Mouse (Mus musculus) midbrain, embryonic 16.5 days (tissue): ENCODE data around the gene Atic. TPM values are rescaled to one million over a fixed set of nuclear protein-coding genes. Genes with fewer than 3 reads are reported as not detected.

ENCODE experiments used
- ATAC-seq: fragments of 200-750 bp; cut with Nextera tagmentation; 2 replicates; pipeline ENCODE4 v1.8.0; 2017; ENCODE audit warnings: moderate TSS enrichment
- H3K27ac ChIP-seq: fragments of 300-500 bp; sonication (generic); 2 replicates; pipeline ENCODE4 v1.5.1; 2014; ENCODE audit warnings: mild to moderate bottlenecking, low read length, mixed read lengths
- H3K27me3 ChIP-seq: fragments of 300-500 bp; sonication (generic); 2 replicates; pipeline ENCODE4 v1.6.1; 2014; ENCODE audit warnings: low read depth, low read length, mixed read lengths; ENCODE audit not compliant: control insufficient read depth, insufficient read depth
- H3K36me3 ChIP-seq: fragments of 300-500 bp; sonication (generic); 2 replicates; pipeline ENCODE4 v1.6.1; 2014; ENCODE audit warnings: mild to moderate bottlenecking, low read length, moderate library complexity, mixed read lengths; ENCODE audit not compliant: control insufficient read depth, insufficient read depth
- H3K4me1 ChIP-seq: fragments of 300-500 bp; sonication (generic); 2 replicates; pipeline ENCODE4 v1.6.1; 2014; ENCODE audit warnings: mild to moderate bottlenecking, low read length, mixed read lengths; ENCODE audit not compliant: control insufficient read depth, insufficient read depth
- H3K4me2 ChIP-seq: fragments of 300-500 bp; sonication (generic); 2 replicates; pipeline ENCODE4 v1.6.1; 2014; ENCODE audit warnings: mild to moderate bottlenecking, low read length, mixed read lengths
- H3K4me3 ChIP-seq: fragments of 300-500 bp; sonication (generic); 2 replicates; pipeline ENCODE4 v1.5.1; 2014; ENCODE audit warnings: low read depth, mild to moderate bottlenecking, low read length, moderate library complexity, mixed read lengths
- H3K9ac ChIP-seq: fragments of 300-500 bp; sonication (generic); 2 replicates; pipeline ENCODE4 v1.6.1; 2014; ENCODE audit warnings: low read depth, low read length, mixed read lengths
- H3K9me3 ChIP-seq: fragments of 300-500 bp; sonication (generic); replicated peaks from 2 replicates; pipeline ENCODE4 v1.6.1; 2014; ENCODE audit warnings: mild to moderate bottlenecking, low read length, mixed read lengths; ENCODE audit not compliant: control insufficient read depth, poor library complexity, severe bottlenecking
- WGBS: fragments of 180-500 bp; shearing (Covaris S2); extraction: QIAGEN DNeasy Blood & Tissue Kit; methylation state at CpG from one replicate; pipeline ENCODE4 v1.1.7; 2014; 5-methylcytosine and 5-hydroxymethylcytosine counted together
- polyA plus RNA-seq: library from polyadenylated mRNA; unstranded; fragments of >200 nt; fragmentation: Nextera tagmentation; extraction: Ambion mirVana; gene quantifications from 2 replicates; pipeline ENCODE4 v1.2.1, GENCODE M21; 2015

Atic gene
- polyA plus RNA-seq, 1 experiment from 2014 or later: 28.5 TPM

- no peak overlapping the region for H3K4me2 ChIP-seq
- 0 out of 2 replicates have a peak, but pooled peaks cover under 1% of the 10 kb centered on the region for H3K9me3 ChIP-seq
- no peak for ATAC-seq
- WGBS: 96% methylated on average over 8 of the region's 8 CpGs
- H3K27me3 ChIP-seq: no peaks in the 10 kb centered on the region
- H3K36me3 ChIP-seq: peaks cover 6% of the 10 kb centered on the region
- no peaks in the 10 kb centered on the region for H3K4me1 ChIP-seq
- no peak overlapping the region for H3K4me3 ChIP-seq
- H3K27ac ChIP-seq: no peak overlapping the region
- H3K9ac ChIP-seq: no peak overlapping the region
These were observed 26.4 kb downstream of the Atic start for GRCm38 (mm10) chr1:71583302-71583701.

- Histone ChIP-seq H3K36me3 (peaks cover under 1% of the 10 kb centered on the region; the same call in 1 of the 2 replicates), H3K4me1 (no peaks in the 10 kb centered on the region), H3K9me3 (no peaks in the 10 kb centered on the region), H3K9ac (no peak overlapping the region), H3K4me2 (no peak overlapping the region), H3K4me3 (no peak overlapping the region), H3K27me3 (no peaks in the 10 kb centered on the region), H3K27ac (no peak overlapping the region)
- ATAC-seq: no peak
- WGBS: 93% methylated on average over 7 of the region's 7 CpGs
These were observed 26.9 kb downstream of the Atic start for GRCm38 (mm10) chr1:71583900-71584299.

GRCm38 (mm10) chr1:71586658-71587057, 29.7 kb downstream of the Atic start:
- no peak overlapping the region for H3K4me2 ChIP-seq
- H3K9ac ChIP-seq: no peak overlapping the region
- WGBS: 94% methylated on average over 7 of the region's 7 CpGs
- H3K27me3 ChIP-seq: no peaks in the 10 kb centered on the region
- H3K27ac ChIP-seq: no peak overlapping the region
- no peaks in the 10 kb centered on the region for H3K9me3 ChIP-seq
- H3K4me3 ChIP-seq: no peak overlapping the region
- 0 out of 2 replicates have a peak, but pooled peaks cover 3% of the 10 kb centered on the region for H3K36me3 ChIP-seq
- ATAC-seq: no peak
- H3K4me1 ChIP-seq: no peaks in the 10 kb centered on the region

- Histone ChIP-seq H3K4me1 (no peaks in the 10 kb centered on the region), H3K27ac (no peak overlapping the region), H3K4me2 (no peak overlapping the region), H3K9ac (no peak overlapping the region), H3K27me3 (no peaks in the 10 kb centered on the region), H3K4me3 (no peak overlapping the region), H3K36me3 (0 out of 2 replicates have a peak, but pooled peaks cover 3% of the 10 kb centered on the region), H3K9me3 (no peaks in the 10 kb centered on the region)
- 94% methylated on average over 11 of the region's 11 CpGs for WGBS
- no peak for ATAC-seq
These were observed 33.1 kb downstream of the Atic start for GRCm38 (mm10) chr1:71590038-71590437.

GRCm38 (mm10) chr1:71593184-71593583, 36.2 kb downstream of the Atic start:
- no peak overlapping the region for H3K27ac ChIP-seq
- H3K4me2 ChIP-seq: no peak overlapping the region
- H3K4me3 ChIP-seq: no peak overlapping the region
- H3K9ac ChIP-seq: no peak overlapping the region
- WGBS: 94% methylated on average over 9 of the region's 9 CpGs
- H3K36me3 ChIP-seq: 0 out of 2 replicates have a peak, but pooled peaks cover 3% of the 10 kb centered on the region
- no peak for ATAC-seq
- H3K9me3 ChIP-seq: no peaks in the 10 kb centered on the region
- H3K4me1 ChIP-seq: no peaks in the 10 kb centered on the region
- H3K27me3 ChIP-seq: no peaks in the 10 kb centered on the region

GRCm38 (mm10) chr1:71594268-71594667, 37.3 kb downstream of the Atic start:
- 83% methylated on average over 2 of the region's 2 CpGs for WGBS
- ATAC-seq: no peak
- H3K4me2 ChIP-seq: no peak overlapping the region
- no peaks in the 10 kb centered on the region for H3K27me3 ChIP-seq
- H3K4me3 ChIP-seq: no peak overlapping the region
- H3K9ac ChIP-seq: no peak overlapping the region
- no peak overlapping the region for H3K27ac ChIP-seq
- H3K4me1 ChIP-seq: no peaks in the 10 kb centered on the region
- peaks cover 5% of the 10 kb centered on the region; the same call in 1 of the 2 replicates for H3K36me3 ChIP-seq
- no peaks in the 10 kb centered on the region for H3K9me3 ChIP-seq

GRCm38 (mm10) chr1:71595365-71595764, 38.4 kb downstream of the Atic start:
- no peak overlapping the region for H3K4me3 ChIP-seq
- no peak overlapping the region for H3K4me2 ChIP-seq
- no peaks in the 10 kb centered on the region for H3K9me3 ChIP-seq
- no peak overlapping the region for H3K9ac ChIP-seq
- H3K36me3 ChIP-seq: peaks cover 5% of the 10 kb centered on the region; the same call in 1 of the 2 replicates
- no peaks in the 10 kb centered on the region for H3K27me3 ChIP-seq
- H3K4me1 ChIP-seq: no peaks in the 10 kb centered on the region
- H3K27ac ChIP-seq: no peak overlapping the region
- 95% methylated on average over 4 of the region's 4 CpGs for WGBS
- ATAC-seq: no peak

- no peak overlapping the region for H3K4me2 ChIP-seq
- H3K4me1 ChIP-seq: no peaks in the 10 kb centered on the region
- H3K27me3 ChIP-seq: no peaks in the 10 kb centered on the region
- no peaks in the 10 kb centered on the region for H3K36me3 ChIP-seq
- no peak overlapping the region for H3K9ac ChIP-seq
- ATAC-seq: no peak
- 91% methylated on average over 2 of the region's 2 CpGs for WGBS
- H3K4me3 ChIP-seq: no peak overlapping the region
- no peak overlapping the region for H3K27ac ChIP-seq
- H3K9me3 ChIP-seq: no peaks in the 10 kb centered on the region
These were observed 48.8 kb downstream of the Atic start for GRCm38 (mm10) chr1:71605751-71606150.

GRCm38 (mm10) chr1:71606600-71607325, 49.8 kb downstream of the Atic start:
- Histone ChIP-seq H3K4me2 (no peak overlapping the region), H3K4me3 (no peak overlapping the region), H3K27ac (no peak overlapping the region), H3K9me3 (no peaks in the 10 kb centered on the region), H3K36me3 (no peaks in the 10 kb centered on the region), H3K27me3 (no peaks in the 10 kb centered on the region), H3K4me1 (no peaks in the 10 kb centered on the region), H3K9ac (no peak overlapping the region)
- no peak for ATAC-seq
- 93% methylated on average over 8 of the region's 8 CpGs for WGBS
